Mouse (Mus musculus) heart, postnatal 0 days (tissue): ENCODE measurements at regions not wholly inside any gene's neighbourhood (a gene's known extent, or its start where the extent isn't known, plus 50 kb on each side); places are given as distances from the start of the nearest gene placed in this dataset.

Experiments used
- CTCF ChIP-seq: IDR thresholded peaks from 2 replicates; pipeline ENCODE4 v1.5.1; 2016; ENCODE audit warnings: antibody characterized with exemption, control low read depth, low read depth
- EP300 ChIP-seq: IDR thresholded peaks from 2 replicates; pipeline ENCODE4 v1.6.1; 2016; ENCODE audit warnings: antibody characterized with exemption, low read depth

- no peak for TF ChIP-seq CTCF
- no peak for TF ChIP-seq EP300
Observed at GRCm38 (mm10) chr8:127759906-127760305, 598.5 kb upstream of the Nrp1 start.
